Mouse (Mus musculus): ENCODE data around the gene Lrba.

- TF ChIP-seq EP300 (optimal IDR thresholded peaks at IDR 0.05) (no peak), CTCF (IDR thresholded peaks at IDR 0.05; ENCODE audit: low read depth) (no peak)
Observed at GRCm38 (mm10) chr3:86786845-86787351, 562.4 kb downstream of the Lrba start.
